Mouse (Mus musculus): ENCODE measurements around the gene Ankdd1a. TPM values are rescaled to one million over a fixed set of nuclear protein-coding genes. Genes with fewer than 3 reads are reported as not detected.

The Ankdd1a gene
- 0.65 and 1.1 TPM in 2 replicates for polyA plus RNA-seq (2015; fragmentation: Nextera tagmentation; extraction: Ambion mirVana)

GRCm38 (mm10) chr9:65519807-65520504 is at the start of gene Ankdd1a:
Gene Ankdd1a (minus strand): TSS chr9:65520193.

GRCm38 (mm10) chr9:65460732-65461442 is 59.1 kb downstream of the Ankdd1a start, which contains the start of gene Spg21:
Gene Spg21 (plus strand): TSS chr9:65460947.

Other genes with a start within 250 kb of the Ankdd1a start
- gene Clpx, start 225.9 kb downstream of the Ankdd1a start, polyA plus RNA-seq (2015; fragmentation: Nextera tagmentation; extraction: Ambion mirVana): 33.9 and 35.7 TPM in 2 replicates
- gene Pdcd7, start 174.1 kb downstream of the Ankdd1a start, polyA plus RNA-seq (2015; fragmentation: Nextera tagmentation; extraction: Ambion mirVana): 13.2 and 15.3 TPM in 2 replicates
- 3.8 and 5.0 TPM in 2 replicates for gene Ubap1l, start 159.2 kb downstream of the Ankdd1a start, polyA plus RNA-seq (2015; fragmentation: Nextera tagmentation; extraction: Ambion mirVana)
- gene Kbtbd13, start 128.5 kb downstream of the Ankdd1a start, polyA plus RNA-seq (2015; fragmentation: Nextera tagmentation; extraction: Ambion mirVana): 0.22 and 0.69 TPM in 2 replicates
- gene Rasl12, start 121.7 kb downstream of the Ankdd1a start, polyA plus RNA-seq (2015; fragmentation: Nextera tagmentation; extraction: Ambion mirVana): 4.3 and 5.9 TPM in 2 replicates
- gene Slc51b, start 97.2 kb downstream of the Ankdd1a start, polyA plus RNA-seq (2015; fragmentation: Nextera tagmentation; extraction: Ambion mirVana): not detected in 2 replicates
- gene Mtfmt, start 84.4 kb downstream of the Ankdd1a start, polyA plus RNA-seq (2015; fragmentation: Nextera tagmentation; extraction: Ambion mirVana): 19.6 and 20.9 TPM in 2 replicates
- 76.2 and 82.0 TPM in 2 replicates for gene Spg21, start 59.2 kb downstream of the Ankdd1a start, polyA plus RNA-seq (2015; fragmentation: Nextera tagmentation; extraction: Ambion mirVana)
- gene Plekho2, start 59.8 kb upstream of the Ankdd1a start, polyA plus RNA-seq (2015; fragmentation: Nextera tagmentation; extraction: Ambion mirVana): 5.6 and 6.4 TPM in 2 replicates
- gene Pif1, start 67.0 kb upstream of the Ankdd1a start, polyA plus RNA-seq (2015; fragmentation: Nextera tagmentation; extraction: Ambion mirVana): 1.4 TPM in 2 replicates
- 3.1 and 3.3 TPM in 2 replicates for gene Rbpms2, start 109.5 kb upstream of the Ankdd1a start, polyA plus RNA-seq (2015; fragmentation: Nextera tagmentation; extraction: Ambion mirVana)
- 321 and 378 TPM in 2 replicates for gene Oaz2, start 147.8 kb upstream of the Ankdd1a start, polyA plus RNA-seq (2015; fragmentation: Nextera tagmentation; extraction: Ambion mirVana)